Mouse (Mus musculus) lung, embryonic 14.5 days (tissue): ENCODE data around the gene Tfr2. TPM values are rescaled to one million over a fixed set of nuclear protein-coding genes. Genes with fewer than 3 reads are reported as not detected.

Experiments
- ATAC-seq: fragments of 200-750 bp; cut with Nextera tagmentation; 2 replicates; pipeline ENCODE4 v1.8.0; 2017; ENCODE audit warnings: mild to moderate bottlenecking, moderate TSS enrichment, moderate library complexity; ENCODE audit not compliant: insufficient read depth
- DNase-seq: peaks from one replicate; pipeline ENCODE4 v3.0.0-alpha.2; 2015
- H3K27ac ChIP-seq: fragments of 300-500 bp; sonication (generic); 2 replicates; pipeline ENCODE4 v1.5.1; 2014; ENCODE audit warnings: low read depth, mild to moderate bottlenecking, moderate library complexity
- H3K27me3 ChIP-seq: fragments of 300-500 bp; sonication (generic); 2 replicates; pipeline ENCODE4 v1.6.1; 2014; ENCODE audit warnings: low read length, control low read depth; ENCODE audit not compliant: insufficient read depth
- H3K36me3 ChIP-seq: fragments of 300-500 bp; sonication (generic); 2 replicates; pipeline ENCODE4 v1.6.1; 2014; ENCODE audit warnings: control low read depth; ENCODE audit not compliant: insufficient read depth
- H3K4me1 ChIP-seq: fragments of 300-500 bp; sonication (generic); 2 replicates; pipeline ENCODE4 v1.6.1; 2014; ENCODE audit warnings: antibody characterized with exemption, control low read depth; ENCODE audit not compliant: insufficient read depth
- H3K4me2 ChIP-seq: fragments of 300-500 bp; sonication (generic); 2 replicates; pipeline ENCODE4 v1.6.1; 2014; ENCODE audit warnings: mild to moderate bottlenecking
- H3K4me3 ChIP-seq: fragments of 300-500 bp; sonication (generic); 2 replicates; pipeline ENCODE4 v1.5.1; 2014; ENCODE audit warnings: low read depth, low read length
- H3K9ac ChIP-seq: fragments of 300-500 bp; sonication (generic); 2 replicates; pipeline ENCODE4 v1.6.1; 2014
- H3K9me3 ChIP-seq: fragments of 300-500 bp; sonication (generic); 2 replicates; pipeline ENCODE4 v1.6.1; 2016; ENCODE audit warnings: low read depth, low read length, control low read depth
- CTCF ChIP-seq: IDR thresholded peaks from 2 replicates; pipeline ENCODE4 v1.5.1; 2016; ENCODE audit warnings: antibody characterized with exemption, low read depth
- WGBS: fragments of 180-500 bp; shearing (Covaris S2); extraction: QIAGEN DNeasy Blood & Tissue Kit; methylation state at CpG from one replicate; pipeline ENCODE4 v1.1.7; 2014; 5-methylcytosine and 5-hydroxymethylcytosine counted together
- polyA plus RNA-seq: library from polyadenylated mRNA; unstranded; fragments of >200 nt; fragmentation: Nextera tagmentation; extraction: Ambion mirVana; gene quantifications from 2 replicates; pipeline ENCODE4 v1.2.1, GENCODE M21; 2014

Tfr2 gene
- polyA plus RNA-seq, 1 experiment from 2014 or later: 0.47 TPM

GRCm38 (mm10) chr5:137526192-137526936, 43.3 kb upstream of the Tfr2 start:
- WGBS: 48% methylated on average over 16 of the region's 16 CpGs
- DNase-seq: peak; percentile 63
- H3K36me3 ChIP-seq: peaks cover 92% of the 10 kb centered on the region
- peak overlapping the region; percentile 33; the same call in 1 of the 2 replicates for H3K27ac ChIP-seq
- H3K27me3 ChIP-seq: no peaks in the 10 kb centered on the region
- peaks cover 3% of the 10 kb centered on the region; the same call in 1 of the 2 replicates for H3K4me1 ChIP-seq
- H3K4me3 ChIP-seq: no peak overlapping the region
- H3K9ac ChIP-seq: no peak overlapping the region
- no peaks in the 10 kb centered on the region for H3K9me3 ChIP-seq
- H3K4me2 ChIP-seq: no peak overlapping the region
- ATAC-seq: no peak
- TF ChIP-seq CTCF: peak; percentile 23; the same call in 1 of the 2 replicates

DNA sequence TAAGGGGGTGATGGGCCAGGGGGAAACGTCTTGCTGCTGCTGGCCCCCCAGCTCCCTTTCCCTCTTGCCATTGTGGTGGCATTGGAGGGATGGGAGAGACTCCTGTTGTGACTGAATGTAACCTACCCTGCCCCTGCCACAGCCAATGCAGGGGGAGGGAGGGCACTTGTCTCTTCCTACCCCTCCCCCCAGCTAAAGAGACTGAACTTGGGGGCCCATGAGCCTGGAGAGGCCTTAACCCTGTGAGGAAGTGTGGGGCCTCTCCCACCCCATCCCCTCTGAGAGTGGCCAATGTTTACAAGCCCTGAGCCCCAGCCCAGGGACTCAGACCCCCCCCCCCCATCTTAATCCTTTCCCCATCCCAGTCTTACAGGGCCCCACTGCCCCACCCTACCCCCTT, 42.2 kb upstream of the Tfr2 start:
- H3K4me3 ChIP-seq: no peak overlapping the region
- no peaks in the 10 kb centered on the region for H3K27me3 ChIP-seq
- no peak for DNase-seq
- H3K27ac ChIP-seq: no peak overlapping the region
- no peak for TF ChIP-seq CTCF
- H3K4me1 ChIP-seq: peaks cover 3% of the 10 kb centered on the region; the same call in 1 of the 2 replicates
- H3K36me3 ChIP-seq: peaks cover 81% of the 10 kb centered on the region
- no peak for ATAC-seq
- no peak overlapping the region for H3K4me2 ChIP-seq
- no peaks in the 10 kb centered on the region for H3K9me3 ChIP-seq
- 47% methylated on average over 1 of the region's 1 CpGs for WGBS
- H3K9ac ChIP-seq: no peak overlapping the region

GRCm38 (mm10) chr5:137528247-137528968, 41.2 kb upstream of the Tfr2 start:
- Histone ChIP-seq H3K9me3 (no peaks in the 10 kb centered on the region), H3K4me3 (no peak overlapping the region; the same call in 1 of the 2 replicates), H3K27ac (no peak overlapping the region), H3K27me3 (no peaks in the 10 kb centered on the region), H3K36me3 (peaks cover 71% of the 10 kb centered on the region), H3K4me2 (no peak overlapping the region), H3K4me1 (peaks cover 3% of the 10 kb centered on the region; the same call in 1 of the 2 replicates), H3K9ac (no peak overlapping the region)
- DNase-seq (no peak), ATAC-seq (no peak)
- 73% methylated on average over 22 of the region's 22 CpGs for WGBS
- no peak for TF ChIP-seq CTCF

DNA sequence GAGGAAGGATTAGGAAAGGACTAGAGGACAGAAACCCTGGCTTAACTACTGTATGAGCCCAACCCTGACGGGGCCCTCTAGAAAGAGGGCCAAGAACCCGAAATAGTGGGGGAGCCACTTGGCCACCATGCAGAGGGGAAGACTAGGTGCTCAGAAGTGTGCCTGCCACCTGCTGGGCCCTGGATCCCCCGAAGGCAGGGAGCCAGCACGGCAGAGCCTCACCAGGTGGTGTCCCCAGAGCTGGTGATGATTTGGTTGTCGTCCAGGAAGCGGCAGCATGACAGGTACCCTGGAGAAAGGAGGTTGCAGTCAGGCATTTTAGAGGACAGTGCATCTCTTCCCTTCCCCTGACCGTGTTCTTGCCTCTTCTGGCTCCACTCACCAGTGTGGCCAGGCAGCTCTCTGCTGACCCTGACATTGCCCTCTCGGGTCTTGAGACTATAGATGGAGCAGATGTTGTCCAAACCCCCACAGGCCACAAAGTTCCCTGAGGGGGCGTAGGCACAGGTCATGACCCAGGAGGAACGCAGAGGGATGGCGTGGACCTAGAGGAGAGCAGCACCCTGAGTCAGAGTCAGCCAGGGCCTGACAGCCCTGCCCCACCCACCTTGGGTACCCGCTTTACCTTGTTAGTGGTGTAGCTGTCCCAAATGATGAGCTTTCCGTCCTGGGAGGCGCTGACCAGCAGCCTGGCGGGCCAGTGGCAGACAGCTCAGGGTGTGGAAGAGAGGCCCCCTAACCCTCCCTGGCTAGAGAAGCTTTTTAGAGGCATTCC, 40.2 kb upstream of the Tfr2 start:
- Histone ChIP-seq H3K27me3 (no peaks in the 10 kb centered on the region), H3K4me2 (peak overlapping the region; percentile 96), H3K4me1 (peaks cover 5% of the 10 kb centered on the region; the same call in 1 of the 2 replicates), H3K9ac (peak overlapping the region; percentile 82; the same call in 1 of the 2 replicates), H3K36me3 (peaks cover 61% of the 10 kb centered on the region), H3K4me3 (peak overlapping the region; percentile 83), H3K9me3 (no peaks in the 10 kb centered on the region), H3K27ac (no peak overlapping the region)
- 73% methylated on average over 15 of the region's 15 CpGs for WGBS
- DNase-seq (no peak), ATAC-seq (no peak)
- TF ChIP-seq CTCF: no peak

DNA sequence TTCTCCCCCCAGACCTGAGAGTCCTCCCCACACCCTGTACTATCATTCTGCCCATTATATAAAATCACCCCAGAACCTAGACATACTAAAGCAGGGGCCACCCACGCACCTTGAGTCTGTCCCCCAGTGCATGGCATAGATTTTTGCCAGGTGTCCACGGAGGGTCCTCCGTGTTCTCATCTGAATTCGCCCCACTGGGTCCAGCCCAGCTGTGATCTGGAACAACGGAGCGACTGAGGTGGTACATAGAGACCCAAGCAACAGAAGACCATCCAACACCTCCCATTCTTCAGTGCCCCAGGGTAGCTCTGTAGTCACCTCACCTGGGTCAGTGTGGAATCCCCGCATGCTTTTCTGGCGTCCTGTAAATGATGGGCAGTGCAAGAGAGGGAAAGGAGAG, 39.6 kb upstream of the Tfr2 start:
- TF ChIP-seq CTCF: no peak
- H3K4me2 ChIP-seq: peak overlapping the region; percentile 96
- peak overlapping the region; percentile 92 for H3K27ac ChIP-seq
- peak overlapping the region; percentile 83 for H3K4me3 ChIP-seq
- H3K9ac ChIP-seq: peak overlapping the region; percentile 82
- ATAC-seq (no peak), DNase-seq (no peak)
- H3K27me3 ChIP-seq: no peaks in the 10 kb centered on the region
- H3K4me1 ChIP-seq: peaks cover 5% of the 10 kb centered on the region; the same call in 1 of the 2 replicates
- peaks cover 55% of the 10 kb centered on the region for H3K36me3 ChIP-seq
- 67% methylated on average over 8 of the region's 8 CpGs for WGBS
- H3K9me3 ChIP-seq: no peaks in the 10 kb centered on the region

DNA sequence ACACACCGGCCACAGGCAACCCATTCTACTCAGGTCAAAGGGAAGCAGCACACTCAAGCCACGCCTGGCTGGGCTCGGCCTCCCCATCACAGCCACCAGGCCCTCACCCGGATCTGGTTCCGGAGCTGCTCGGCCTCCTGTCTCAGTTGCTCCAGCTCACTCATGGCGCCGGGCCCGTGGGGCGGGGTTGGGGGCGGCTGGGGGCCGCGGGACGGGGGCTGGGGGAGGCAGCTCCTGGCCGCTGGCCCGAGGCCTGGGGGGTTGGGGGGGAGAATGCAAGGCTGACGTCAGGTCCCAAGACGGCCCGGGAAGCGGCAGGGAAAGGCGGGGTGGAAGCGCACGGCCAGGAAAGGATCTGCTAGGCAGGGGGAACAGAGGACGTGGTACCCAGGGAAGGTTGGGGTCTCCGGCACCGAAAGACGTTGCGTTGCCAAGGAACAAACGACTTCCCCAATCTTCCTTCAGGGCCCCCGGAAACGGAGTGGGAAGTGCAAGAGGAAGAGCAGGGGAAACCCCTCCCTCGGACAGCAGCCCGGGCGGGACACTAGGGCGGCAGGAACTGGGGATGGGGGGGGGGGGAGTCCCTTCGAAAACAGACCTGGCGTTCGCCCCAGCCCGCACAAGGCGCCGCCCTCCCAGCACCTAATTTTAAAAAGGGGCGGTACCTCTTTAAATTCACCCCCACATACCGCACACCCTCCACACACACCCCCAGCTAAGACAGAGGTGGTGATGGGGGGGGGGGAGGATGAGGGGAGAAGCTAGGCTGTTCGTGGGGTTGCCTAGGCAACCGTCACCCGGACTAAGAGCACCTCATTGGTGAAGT, 38.8 kb upstream of the Tfr2 start:
- under 1% methylated on average over 41 of the region's 46 CpGs for WGBS

More for the DNA sequence above, 38.8 kb upstream of the Tfr2 start:
- DNase-seq (peak; percentile 81), ATAC-seq (peak; percentile 28)
- TF ChIP-seq CTCF: no peak
- H3K9ac ChIP-seq: peak overlapping the region; percentile 82
- peaks cover 5% of the 10 kb centered on the region; the same call in 1 of the 2 replicates for H3K4me1 ChIP-seq
- H3K9me3 ChIP-seq: no peaks in the 10 kb centered on the region
- peak overlapping the region; percentile 83 for H3K4me3 ChIP-seq
- H3K27ac ChIP-seq: peak overlapping the region; percentile 92
- no peaks in the 10 kb centered on the region for H3K27me3 ChIP-seq
- H3K4me2 ChIP-seq: peak overlapping the region; percentile 96
- H3K36me3 ChIP-seq: peaks cover 47% of the 10 kb centered on the region
